Mouse (Mus musculus): ENCODE data around the gene Ankrd7. TPM values are rescaled to one million over a fixed set of nuclear protein-coding genes. Genes with fewer than 3 reads are reported as not detected.

Ankrd7 gene
- total and polyA plus RNA-seq, 3 experiments = 0.20 TPM; not detected in 2

Other genes with a start within 250 kb of the Ankrd7 start
- 75.7 and 91.1 TPM in 2 replicates for gene Lsm8, start 17.7 kb upstream of the Ankrd7 start, total RNA-seq (2012; rRNA removed)
- gene Lsm8, start 17.7 kb upstream of the Ankrd7 start, total RNA-seq (2014; rRNA removed) = 211 and 216 TPM in 2 replicates
- gene Lsm8, start 17.7 kb upstream of the Ankrd7 start, polyA plus RNA-seq (2012; ENCODE audit: insufficient read length, low read depth) = 96.3 and 107 TPM in 2 replicates

All from CH12.LX (cell line).